Mouse (Mus musculus) testis, adult 2 months (tissue): Measurements from ENCODE around the gene Ddx39. TPM values are rescaled to one million over a fixed set of nuclear protein-coding genes. Genes with fewer than 3 reads are reported as not detected.

Experiments used
- H3K27ac ChIP-seq: fragments of 200-500 bp; 2 replicates; pipeline ENCODE4 v1.5.1; 2012; ENCODE audit warnings: low read depth, low read length; ENCODE audit not compliant: control insufficient read depth, insufficient read depth
- H3K27me3 ChIP-seq: fragments of 200-500 bp; 2 replicates; pipeline ENCODE4 v1.6.1; 2012; ENCODE audit warnings: mild to moderate bottlenecking, low read length, moderate library complexity; ENCODE audit not compliant: control insufficient read depth, insufficient read depth
- H3K36me3 ChIP-seq: fragments of 200-500 bp; 2 replicates; pipeline ENCODE4 v1.6.1; 2012; ENCODE audit warnings: mild to moderate bottlenecking, low read length; ENCODE audit not compliant: control insufficient read depth, insufficient read depth
- H3K4me1 ChIP-seq: fragments of 200-500 bp; 2 replicates; pipeline ENCODE4 v1.6.1; 2012; ENCODE audit warnings: low read length; ENCODE audit not compliant: control insufficient read depth, insufficient read depth
- H3K4me3 ChIP-seq: fragments of 200-500 bp; 2 replicates; pipeline ENCODE4 v1.5.1; 2012; ENCODE audit warnings: low read depth, mild to moderate bottlenecking, low read length, moderate library complexity, mixed read lengths; ENCODE audit not compliant: control insufficient read depth
- CTCF ChIP-seq: fragments of 200-500 bp; IDR thresholded peaks from 2 replicates; pipeline ENCODE4 v1.5.1; 2012; ENCODE audit warnings: low read depth, mild to moderate bottlenecking, inconsistent platforms, low read length, moderate library complexity; ENCODE audit not compliant: control insufficient read depth, insufficient read depth, insufficient replicate concordance
- POLR2A ChIP-seq: fragments of 200-500 bp; IDR thresholded peaks from 2 replicates; pipeline ENCODE4 v1.6.1; 2012; ENCODE audit warnings: low read depth, mild to moderate bottlenecking, inconsistent platforms, low read length, moderate library complexity; ENCODE audit not compliant: control insufficient read depth
- polyA plus RNA-seq: library from polyadenylated mRNA; depleted of rRNA; stranded (reverse); fragments of >200 nt; gene quantifications from 2 replicates; pipeline ENCODE4 v1.2.3, GENCODE M21; 2012

The Ddx39 gene
- polyA plus RNA-seq, 1 experiment, result 105 TPM

GRCm38 (mm10) chr8:83672936-83673335 is 42.0 kb upstream of the Ddx39 start:
- Histone ChIP-seq H3K4me1 (peaks cover 11% of the 10 kb centered on the region), H3K36me3 (no peaks in the 10 kb centered on the region), H3K27ac (no peak overlapping the region), H3K4me3 (no peak overlapping the region), H3K27me3 (no peaks in the 10 kb centered on the region)
- TF ChIP-seq POLR2A (no peak), CTCF (no peak)

DNA sequence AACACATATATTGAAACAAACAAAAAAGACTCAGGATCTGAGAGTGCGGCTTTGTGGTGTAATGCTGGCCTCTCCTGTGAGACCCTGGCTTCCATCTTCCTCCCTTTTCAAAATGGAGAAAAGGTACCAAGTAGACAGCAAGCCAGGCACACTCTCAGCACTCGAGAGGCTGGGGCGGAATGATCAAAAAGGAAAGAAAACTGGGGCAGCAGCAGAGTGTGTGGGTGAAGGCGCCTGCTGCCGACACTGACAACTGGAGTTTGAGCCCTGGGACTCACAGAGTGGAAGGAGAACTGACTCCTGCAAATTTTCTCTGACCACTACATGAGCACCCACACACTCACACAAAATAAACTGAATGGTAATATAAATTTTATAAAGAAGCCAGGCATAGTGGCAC is 40.5 kb upstream of the Ddx39 start:
- Histone ChIP-seq H3K27me3 (no peaks in the 10 kb centered on the region), H3K4me1 (no peaks in the 10 kb centered on the region), H3K27ac (no peak overlapping the region), H3K4me3 (no peak overlapping the region), H3K36me3 (no peaks in the 10 kb centered on the region)
- TF ChIP-seq CTCF, result no peak
- no peak for TF ChIP-seq POLR2A

DNA sequence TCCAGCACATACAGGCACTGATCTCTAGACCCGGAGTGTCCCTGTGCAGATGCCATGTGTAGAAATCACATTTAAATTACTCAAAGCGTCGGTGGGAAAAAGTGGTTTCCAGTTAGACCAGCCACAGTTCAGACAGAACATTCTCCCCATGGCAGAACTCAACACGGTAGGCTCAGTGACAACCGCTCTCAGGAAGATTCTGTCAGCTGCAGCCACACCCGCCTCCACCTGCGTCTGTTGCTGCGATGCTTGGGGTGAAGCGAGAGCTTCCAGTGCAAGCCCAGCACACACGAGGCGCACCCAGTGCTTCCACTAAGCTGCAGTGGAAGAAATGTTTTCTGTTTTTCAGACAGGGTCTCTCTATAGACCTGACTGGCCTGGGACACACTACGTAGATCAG is 35.1 kb upstream of the Ddx39 start:
- H3K36me3 ChIP-seq, result no peaks in the 10 kb centered on the region

GRCm38 (mm10) chr8:83680603-83681002 is 34.4 kb upstream of the Ddx39 start:
- TF ChIP-seq CTCF, result no peak
- TF ChIP-seq POLR2A, result no peak
- H3K27me3 ChIP-seq, result no peaks in the 10 kb centered on the region
- no peaks in the 10 kb centered on the region for H3K36me3 ChIP-seq
- no peak overlapping the region for H3K4me3 ChIP-seq
- H3K27ac ChIP-seq, result no peak overlapping the region
- H3K4me1 ChIP-seq, result no peaks in the 10 kb centered on the region

More for the DNA sequence above, 35.1 kb upstream of the Ddx39 start:
- no peaks in the 10 kb centered on the region for H3K4me1 ChIP-seq
- H3K27me3 ChIP-seq, result no peaks in the 10 kb centered on the region
- TF ChIP-seq CTCF, result no peak
- TF ChIP-seq POLR2A, result no peak
- no peak overlapping the region for H3K4me3 ChIP-seq
- no peak overlapping the region for H3K27ac ChIP-seq

DNA sequence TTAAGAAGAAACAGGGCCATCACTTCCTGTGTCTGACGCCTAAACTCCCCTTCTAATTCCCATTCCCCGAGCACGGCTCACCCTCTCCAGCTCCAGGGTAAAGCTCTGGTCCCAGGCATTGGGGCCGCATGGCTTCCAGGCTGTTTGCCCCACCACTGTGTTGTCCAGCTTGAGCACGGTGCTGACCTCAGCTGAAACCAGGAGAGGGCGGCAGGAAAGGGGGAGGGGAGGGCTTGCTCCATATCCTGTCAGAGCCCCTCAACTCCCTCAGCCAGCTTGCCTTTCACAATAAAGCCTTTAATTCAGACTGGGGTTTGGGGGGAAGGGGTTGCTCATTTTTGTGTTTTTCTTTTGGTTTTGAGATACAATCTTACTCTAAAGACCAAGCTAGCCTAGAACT is 33.9 kb upstream of the Ddx39 start:
- TF ChIP-seq POLR2A, result no peak
- TF ChIP-seq CTCF, result no peak
- Histone ChIP-seq H3K36me3 (no peaks in the 10 kb centered on the region), H3K27ac (no peak overlapping the region), H3K27me3 (no peaks in the 10 kb centered on the region), H3K4me1 (no peaks in the 10 kb centered on the region), H3K4me3 (no peak overlapping the region)

GRCm38 (mm10) chr8:83684517-83684916 is 30.5 kb upstream of the Ddx39 start:
- Histone ChIP-seq H3K4me3 (no peak overlapping the region), H3K36me3 (no peaks in the 10 kb centered on the region), H3K27me3 (no peaks in the 10 kb centered on the region), H3K4me1 (no peaks in the 10 kb centered on the region), H3K27ac (no peak overlapping the region)
- no peak for TF ChIP-seq POLR2A

GRCm38 (mm10) chr8:83689264-83689663 is 25.7 kb upstream of the Ddx39 start:
- Histone ChIP-seq H3K4me3 (no peak overlapping the region), H3K4me1 (no peaks in the 10 kb centered on the region), H3K27ac (no peak overlapping the region), H3K36me3 (no peaks in the 10 kb centered on the region), H3K27me3 (no peaks in the 10 kb centered on the region)
- TF ChIP-seq CTCF, result no peak
- no peak for TF ChIP-seq POLR2A

- no peaks in the 10 kb centered on the region for H3K36me3 ChIP-seq
- H3K27me3 ChIP-seq, result no peaks in the 10 kb centered on the region
- H3K27ac ChIP-seq, result no peak overlapping the region
- TF ChIP-seq POLR2A, result no peak
- TF ChIP-seq CTCF, result no peak
- peaks cover 10% of the 10 kb centered on the region for H3K4me1 ChIP-seq
- no peak overlapping the region for H3K4me3 ChIP-seq
These were observed 21.3 kb upstream of the Ddx39 start for GRCm38 (mm10) chr8:83693609-83694236.
